Comparison of ENCODE assay signal across 17 mouse cellular contexts in the genomic region with DNA sequence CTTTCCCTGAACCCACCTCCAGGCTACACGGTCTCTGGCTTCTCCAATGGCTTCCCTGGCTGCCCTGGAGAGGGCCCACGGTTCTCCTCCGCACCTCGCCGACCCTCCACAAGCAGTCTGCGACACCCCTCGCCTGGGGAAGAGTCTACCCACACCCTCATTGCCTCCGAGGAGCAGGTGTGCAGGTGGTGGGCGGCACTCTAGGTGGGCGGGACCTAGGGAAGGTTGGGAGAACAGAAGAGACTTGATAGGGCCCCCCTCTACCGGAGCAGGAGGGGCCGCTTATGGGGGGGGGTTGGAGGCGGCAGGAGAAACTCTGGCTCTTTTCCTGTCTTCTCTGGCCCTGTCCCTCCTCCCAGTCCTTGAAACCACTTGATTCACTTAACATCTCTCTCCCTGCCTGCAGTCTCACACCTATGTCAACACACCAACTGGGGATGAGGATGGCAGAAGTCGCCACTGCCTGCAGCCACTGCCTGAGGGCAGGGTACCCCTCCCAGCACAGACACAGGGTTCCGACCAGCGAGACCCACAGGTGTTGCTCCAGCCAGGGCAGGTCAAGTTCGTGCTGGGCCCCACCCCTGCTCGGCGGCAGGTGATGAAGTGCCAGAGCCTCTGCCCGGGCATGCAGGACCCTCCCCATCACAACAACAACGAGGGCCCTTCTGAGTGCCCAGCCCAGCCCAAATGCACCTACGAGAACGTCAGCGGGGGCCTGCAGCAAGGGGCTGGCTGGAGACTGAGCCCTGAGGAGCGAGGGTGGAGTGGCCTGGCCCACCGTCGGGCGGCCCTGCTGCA. TPM values are rescaled to one million over a fixed set of nuclear protein-coding genes. Genes with fewer than 3 reads are reported as not detected.
DNase-seq lines count a peak whose midpoint lies in the region; ATAC-seq lines count a peak whose summit lies in the region.
"Had no signal": no experiment of that assay in that cellular context is flagged by ENCODE, and none has a peak within 500 bp of the region (broad histone marks: within the 10 kb centered on the region; RNA-seq: fewer than 3 reads in every experiment).

No protein-coding gene starts in this region.

- no peaks in the 10 kb centered on the region for H3K9me3 ChIP-seq in heart, embryonic 10.5 days
- H3K9me3 ChIP-seq in limb, embryonic 13.5 days: no peaks in the 10 kb centered on the region
- H3K9me3 ChIP-seq: intestine, embryonic 15.5 days; liver, embryonic 15.5 days; neural tube, embryonic 15.5 days had no signal

- no peak overlapping the region for H3K9ac ChIP-seq in limb, embryonic 13.5 days
- H3K9ac ChIP-seq: intestine, embryonic 15.5 days; liver, embryonic 15.5 days; neural tube, embryonic 15.5 days had no signal

- 0 out of 2 replicates have a peak overlapping the region, but pooled peaks have one; percentile 21 for H3K4me2 ChIP-seq in limb, embryonic 13.5 days (replicated peaks)
- H3K4me2 ChIP-seq: intestine, embryonic 15.5 days; liver, embryonic 15.5 days; neural tube, embryonic 15.5 days had no signal

- H3K27me3 ChIP-seq in heart, embryonic 10.5 days (ENCODE audit: insufficient read depth, poor library complexity, severe bottlenecking): peaks cover 65% of the 10 kb centered on the region
- peaks cover 31% of the 10 kb centered on the region for H3K27me3 ChIP-seq in limb, embryonic 13.5 days

- intact Hi-C loops in heart, postnatal 25 days (cut with DNase I): no loop called here
- intact Hi-C loops in gastrocnemius, postnatal 14 days (cut with DNase I; ENCODE audit: low total_unique reads): no loop called here

- peaks cover 29% of the 10 kb centered on the region for H3K36me3 ChIP-seq in heart, embryonic 10.5 days
- peaks cover 63% of the 10 kb centered on the region for H3K36me3 ChIP-seq in limb, embryonic 13.5 days
- H3K36me3 ChIP-seq: liver, embryonic 15.5 days had no signal

- no peak for ATAC-seq in limb, embryonic 13.5 days (ENCODE audit: low FRiP score, low read depth)
- ATAC-seq: intestine, embryonic 15.5 days had no signal

- H3K4me3 ChIP-seq in heart, embryonic 10.5 days: peak overlapping the region; percentile 43
- H3K4me3 ChIP-seq in limb, embryonic 13.5 days: no peak overlapping the region
- H3K4me3 ChIP-seq: intestine, embryonic 15.5 days; liver, embryonic 15.5 days; neural tube, embryonic 15.5 days had no signal

- 27% methylated on average over 28 of the region's 28 CpGs for WGBS in heart, embryonic 10.5 days
- WGBS in limb, embryonic 13.5 days: 31% methylated on average over 28 of the region's 28 CpGs

- peak overlapping the region; percentile 69; the same call in 1 of the 2 replicates for H3K27ac ChIP-seq in heart, embryonic 10.5 days
- no peak overlapping the region for H3K27ac ChIP-seq in limb, embryonic 13.5 days
- H3K27ac ChIP-seq: intestine, embryonic 15.5 days; liver, embryonic 15.5 days; neural tube, embryonic 15.5 days had no signal

- peaks cover 36% of the 10 kb centered on the region for H3K4me1 ChIP-seq in heart, embryonic 10.5 days
- peaks cover 9% of the 10 kb centered on the region; the same call in 1 of the 2 replicates for H3K4me1 ChIP-seq in limb, embryonic 13.5 days

- DNase-seq in heart, embryonic 10.5 days (ENCODE audit: low spot score): no peak
- no peak for DNase-seq in heart, postnatal 25 days (ENCODE audit: low spot score)
- peak; percentile 16 for DNase-seq in lung, postnatal 10 days
- DNase-seq in lung, adult 18-20 months: no peak
- peak; percentile 79 for DNase-seq in R1 (ENCODE audit: low read depth, low spot score)
- no peak for DNase-seq in gastrocnemius, postnatal 14 days
- no peak for DNase-seq in adrenal gland, adult (ENCODE audit: inconsistent age in 2 of 2, low spot score in 1 of 2)
- DNase-seq: gastrocnemius, postnatal 25 days had no signal

RNA-seq across cellular contexts. Expression of a gene that starts 8.2 kb away (rescaled TPM):
- polyA plus RNA-seq in heart, embryonic 10.5 days (2016; fragmentation: Nextera tagmentation; extraction: Ambion mirVana): 0.79 TPM in 1 of 2 replicates, not detected in the other
- total RNA-seq in heart, postnatal 25 days (2021): 1 to 10 TPM; 3.8 to 5.6 TPM
- polyA plus RNA-seq in limb, embryonic 13.5 days (2015; fragmentation: Nextera tagmentation; extraction: Ambion mirVana): 0.42 and 0.91 TPM in 2 replicates
- 1 to 10 TPM; 1.3 to 2.2 TPM for total RNA-seq in gastrocnemius, postnatal 14 days (2021)
- polyA plus RNA-seq: liver, embryonic 15.5 days had no signal

RNA-seq across cellular contexts. Expression of a gene that starts 8.5 kb away (rescaled TPM):
- 0.14 and 0.16 TPM in 2 replicates for polyA plus RNA-seq in heart, embryonic 10.5 days (2016; fragmentation: Nextera tagmentation; extraction: Ambion mirVana)
- 1 to 10 TPM in 1 of 2 experiments, under 1 TPM in 1; 0.55 to 1.0 TPM for total RNA-seq in heart, postnatal 25 days (2021)
- 0.37 and 0.52 TPM in 2 replicates for polyA plus RNA-seq in limb, embryonic 13.5 days (2015; fragmentation: Nextera tagmentation; extraction: Ambion mirVana)
- under 1 TPM; 0.24 to 0.47 TPM for total RNA-seq in gastrocnemius, postnatal 14 days (2021)
- polyA plus RNA-seq: liver, embryonic 15.5 days had no signal

RNA-seq across cellular contexts. Expression of a gene that starts 13.9 kb away (rescaled TPM):
- polyA plus RNA-seq in heart, embryonic 10.5 days (2016; fragmentation: Nextera tagmentation; extraction: Ambion mirVana): 4.6 and 5.2 TPM in 2 replicates
- 1 to 10 TPM; 4.9 to 5.2 TPM for total RNA-seq in heart, postnatal 25 days (2021)
- 6.3 TPM in 2 replicates for polyA plus RNA-seq in limb, embryonic 13.5 days (2015; fragmentation: Nextera tagmentation; extraction: Ambion mirVana)
- total RNA-seq in gastrocnemius, postnatal 14 days (2021): 1 to 10 TPM; 3.0 to 3.1 TPM

RNA-seq across cellular contexts. Expression of a gene that starts 14.6 kb away (rescaled TPM):
- polyA plus RNA-seq in heart, embryonic 10.5 days (2016; fragmentation: Nextera tagmentation; extraction: Ambion mirVana): 320 and 356 TPM in 2 replicates
- 100 to 1,000 TPM; 121 to 131 TPM for total RNA-seq in heart, postnatal 25 days (2021)
- polyA plus RNA-seq in limb, embryonic 13.5 days (2015; fragmentation: Nextera tagmentation; extraction: Ambion mirVana): 363 and 394 TPM in 2 replicates
- total RNA-seq in gastrocnemius, postnatal 14 days (2021): 100 to 1,000 TPM; 147 to 153 TPM

RNA-seq across cellular contexts. Expression of a gene that starts 23.9 kb away (rescaled TPM):
- 0.49 and 0.67 TPM in 2 replicates for polyA plus RNA-seq in heart, embryonic 10.5 days (2016; fragmentation: Nextera tagmentation; extraction: Ambion mirVana)
- total RNA-seq in heart, postnatal 25 days (2021): not detected
- 0.14 and 0.43 TPM in 2 replicates for polyA plus RNA-seq in limb, embryonic 13.5 days (2015; fragmentation: Nextera tagmentation; extraction: Ambion mirVana)
- not detected for total RNA-seq in gastrocnemius, postnatal 14 days (2021)
- total RNA-seq: adrenal gland, postnatal 4 days; gastrocnemius, postnatal 25 days; left cerebral cortex, postnatal 10 days; MEL had no signal
- polyA plus RNA-seq: hindbrain, embryonic 11.5 days; liver, embryonic 15.5 days; neural tube, embryonic 15.5 days; urinary bladder, adult 2 months had no signal

Comparison
In these comparisons a context has a peak if more than half of its experiments do, and no peak if none do; other contexts are left out.
1. DNase-seq: peak in lung, postnatal 10 days (single experiment) and R1 (single experiment); none in heart, embryonic 10.5 days (single experiment), heart, postnatal 25 days (single experiment), lung, adult 18-20 months (0 of 2), gastrocnemius, postnatal 14 days (single experiment) and adrenal gland, adult (0 of 2).